Comparison of ENCODE assay signal across 17 mouse cellular contexts in the genomic region with DNA sequence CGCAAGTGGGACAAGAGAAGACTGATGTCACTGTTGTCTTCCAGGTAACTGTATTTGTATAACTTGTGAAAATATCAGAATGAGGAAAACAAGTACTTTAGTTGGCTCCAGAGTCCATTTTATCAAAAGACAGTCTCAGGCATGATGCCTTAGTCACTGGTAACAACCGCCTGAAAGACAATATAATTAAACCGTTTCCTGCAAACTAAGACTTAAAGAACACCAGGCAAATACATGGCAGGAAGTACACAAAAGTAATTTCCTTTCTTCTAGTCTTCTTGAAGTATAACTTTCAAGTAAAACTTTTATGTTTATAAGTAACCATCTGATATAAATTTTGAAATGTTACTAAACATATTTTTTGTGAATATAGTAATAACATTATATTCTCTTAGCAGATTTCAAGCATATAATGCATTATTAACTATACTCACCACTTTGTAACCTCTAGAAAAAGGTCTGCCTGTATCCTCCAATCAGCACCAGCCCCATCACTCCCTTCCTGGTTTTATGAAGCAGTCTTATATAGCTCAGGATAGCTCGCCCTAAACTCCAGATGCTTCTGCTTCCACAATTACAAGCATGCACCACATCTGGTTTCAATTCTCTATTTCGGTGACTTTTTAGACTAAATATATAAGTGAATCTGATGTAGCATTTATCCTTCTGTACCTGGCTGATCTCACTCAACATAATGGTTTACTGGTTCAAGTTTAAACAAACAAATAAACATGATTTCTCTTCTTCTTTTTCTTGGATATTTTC. TPM values are rescaled to one million over a fixed set of nuclear protein-coding genes. Genes with fewer than 3 reads are reported as not detected.
DNase-seq lines count a peak whose midpoint lies in the region; ATAC-seq lines count a peak whose summit lies in the region.
"Had no signal": no experiment of that assay in that cellular context is flagged by ENCODE, and none has a peak within 500 bp of the region (broad histone marks: within the 10 kb centered on the region; RNA-seq: fewer than 3 reads in every experiment).

No protein-coding gene starts in this region.

- no peak overlapping the region for H3K9ac ChIP-seq in limb, embryonic 13.5 days
- no peak overlapping the region for H3K9ac ChIP-seq in forebrain, embryonic 14.5 days (ENCODE audit: low read length)
- no peak overlapping the region for H3K9ac ChIP-seq in midbrain, embryonic 13.5 days (replicated peaks)
- H3K9ac ChIP-seq: forebrain, postnatal 0 days; heart, embryonic 15.5 days; hindbrain, embryonic 12.5 days had no signal

- peak; percentile 45 for DNase-seq in 3T3-L1 (ENCODE audit: low read depth, low spot score)
- peak; percentile 74 for DNase-seq in A20 (ENCODE audit: low read depth, low spot score)
- peak; percentile 56 for DNase-seq in embryo, embryonic 11 days
- DNase-seq in forebrain, embryonic 14.5 days (ENCODE audit: low spot score), result no peak
- DNase-seq: adrenal gland, postnatal 25 days; cerebellum, postnatal 36 days; forebrain, postnatal 0 days; gastrocnemius, postnatal 36 days; kidney, adult 9 months; lung, postnatal 4 days; right cerebral cortex, adult 18-20 months had no signal

- no peaks in the 10 kb centered on the region for H3K9me3 ChIP-seq in limb, embryonic 13.5 days
- H3K9me3 ChIP-seq in forebrain, embryonic 14.5 days (replicated peaks; ENCODE audit: control insufficient read depth, low read length), result no peaks in the 10 kb centered on the region
- H3K9me3 ChIP-seq in midbrain, embryonic 13.5 days, result no peaks in the 10 kb centered on the region
- H3K9me3 ChIP-seq: heart, embryonic 15.5 days; hindbrain, embryonic 12.5 days had no signal

- peaks cover 40% of the 10 kb centered on the region for H3K36me3 ChIP-seq in limb, embryonic 13.5 days
- H3K36me3 ChIP-seq in forebrain, embryonic 14.5 days (ENCODE audit: control insufficient read depth, insufficient read depth, low read length), result no peaks in the 10 kb centered on the region; the same call in 1 of the 2 replicates
- peaks cover 12% of the 10 kb centered on the region; the same call in 1 of the 2 replicates for H3K36me3 ChIP-seq in midbrain, embryonic 13.5 days

- no peak overlapping the region for H3K27ac ChIP-seq in limb, embryonic 13.5 days
- no peak overlapping the region for H3K27ac ChIP-seq in forebrain, embryonic 14.5 days (ENCODE audit: low read depth, low read length)
- H3K27ac ChIP-seq in midbrain, embryonic 13.5 days, result no peak overlapping the region
- H3K27ac ChIP-seq: heart, embryonic 15.5 days; hindbrain, embryonic 12.5 days had no signal

- no peaks in the 10 kb centered on the region for H3K27me3 ChIP-seq in limb, embryonic 13.5 days
- H3K27me3 ChIP-seq in forebrain, embryonic 14.5 days (replicated peaks; ENCODE audit: control insufficient read depth, insufficient read depth, low read length), result no peaks in the 10 kb centered on the region
- H3K27me3 ChIP-seq in midbrain, embryonic 13.5 days, result no peaks in the 10 kb centered on the region
- H3K27me3 ChIP-seq: heart, embryonic 15.5 days; hindbrain, embryonic 12.5 days had no signal

- 0 out of 2 replicates have a peak, but pooled peaks have one; percentile 48 for ATAC-seq in limb, embryonic 13.5 days (ENCODE audit: low FRiP score, low read depth)
- ATAC-seq in frontal cortex, adult (ENCODE audit: low TSS enrichment), result no peak
- ATAC-seq in forebrain, embryonic 14.5 days, result no peak
- ATAC-seq in midbrain, embryonic 13.5 days, result no peak
- ATAC-seq: forebrain, postnatal 0 days had no signal

- WGBS in limb, embryonic 13.5 days, result 51% methylated on average over 5 of the region's 5 CpGs
- WGBS in forebrain, embryonic 14.5 days, result 90% methylated on average over 5 of the region's 5 CpGs
- WGBS in midbrain, embryonic 13.5 days, result 92% methylated on average over 5 of the region's 5 CpGs

- no peak overlapping the region for H3K4me3 ChIP-seq in limb, embryonic 13.5 days
- H3K4me3 ChIP-seq in forebrain, embryonic 14.5 days (ENCODE audit: low read depth, low read length), result no peak overlapping the region
- no peak overlapping the region for H3K4me3 ChIP-seq in midbrain, embryonic 13.5 days (replicated peaks)
- H3K4me3 ChIP-seq: erythroblast, embryonic 14.5 days; heart, embryonic 15.5 days; hindbrain, embryonic 12.5 days had no signal

- no peaks in the 10 kb centered on the region for H3K4me1 ChIP-seq in limb, embryonic 13.5 days
- no peaks in the 10 kb centered on the region for H3K4me1 ChIP-seq in forebrain, embryonic 14.5 days (ENCODE audit: control insufficient read depth, insufficient read depth, low read length)
- H3K4me1 ChIP-seq in midbrain, embryonic 13.5 days (replicated peaks), result no peaks in the 10 kb centered on the region
- H3K4me1 ChIP-seq: hindbrain, embryonic 12.5 days had no signal

- no peak overlapping the region for H3K4me2 ChIP-seq in limb, embryonic 13.5 days (replicated peaks)
- no peak overlapping the region for H3K4me2 ChIP-seq in forebrain, embryonic 14.5 days (ENCODE audit: low read length)
- no peak overlapping the region for H3K4me2 ChIP-seq in midbrain, embryonic 13.5 days (replicated peaks)
- H3K4me2 ChIP-seq: heart, embryonic 15.5 days; hindbrain, embryonic 12.5 days had no signal

RNA-seq across cellular contexts. Expression of a gene that starts 40.4 kb away (rescaled TPM):
- 16.8 and 17.1 TPM in 2 replicates for polyA plus RNA-seq in limb, embryonic 13.5 days (2015; fragmentation: Nextera tagmentation; extraction: Ambion mirVana)
- 9.3 and 9.4 TPM in 2 replicates for polyA plus RNA-seq in forebrain, embryonic 14.5 days (2014; fragmentation: Nextera tagmentation; extraction: Ambion mirVana)
- 7.5 and 7.7 TPM in 2 replicates for polyA plus RNA-seq in midbrain, embryonic 13.5 days (2015; fragmentation: Nextera tagmentation; extraction: Ambion mirVana)
